Mouse (Mus musculus) embryonic facial prominence, embryonic 10.5 days (tissue): Measurements from ENCODE around the gene Trim32. TPM values are rescaled to one million over a fixed set of nuclear protein-coding genes. Genes with fewer than 3 reads are reported as not detected.

Experiments
- DNase-seq: peaks from one replicate; pipeline ENCODE4 v3.0.0-alpha.2; 2017; ENCODE audit warnings: low spot score
- H3K27ac ChIP-seq: fragments of 300-500 bp; sonication (generic); replicated peaks from 2 replicates; pipeline ENCODE4 v1.5.1; 2016; ENCODE audit warnings: mild to moderate bottlenecking
- H3K27me3 ChIP-seq: fragments of 300-500 bp; sonication (generic); replicated peaks from 2 replicates; pipeline ENCODE4 v1.6.1; 2016; ENCODE audit warnings: low read depth, mild to moderate bottlenecking; ENCODE audit not compliant: poor library complexity, severe bottlenecking
- H3K36me3 ChIP-seq: fragments of 300-500 bp; sonication (generic); replicated peaks from 2 replicates; pipeline ENCODE4 v1.6.1; 2016; ENCODE audit warnings: mild to moderate bottlenecking, moderate library complexity
- H3K4me1 ChIP-seq: fragments of 300-500 bp; sonication (generic); 2 replicates; pipeline ENCODE4 v1.6.1; 2016
- H3K4me3 ChIP-seq: fragments of 300-500 bp; sonication (generic); 2 replicates; pipeline ENCODE4 v1.5.1; 2016; ENCODE audit warnings: mild to moderate bottlenecking, moderate library complexity
- H3K9me3 ChIP-seq: fragments of 300-500 bp; sonication (generic); 2 replicates; pipeline ENCODE4 v1.6.1; 2016; ENCODE audit warnings: mild to moderate bottlenecking
- WGBS: fragments of 180-500 bp; shearing (Covaris S2); methylation state at CpG from one replicate; pipeline ENCODE4 v1.1.7; 2016; 5-methylcytosine and 5-hydroxymethylcytosine counted together
- polyA plus RNA-seq: library from polyadenylated mRNA; unstranded; fragments of >200 nt; fragmentation: Nextera tagmentation; extraction: Ambion mirVana; gene quantifications from 2 replicates; pipeline ENCODE4 v1.2.1, GENCODE M21; 2016

The Trim32 gene
- polyA plus RNA-seq, 1 experiment from 2014 or later: 71.3 TPM

DNA sequence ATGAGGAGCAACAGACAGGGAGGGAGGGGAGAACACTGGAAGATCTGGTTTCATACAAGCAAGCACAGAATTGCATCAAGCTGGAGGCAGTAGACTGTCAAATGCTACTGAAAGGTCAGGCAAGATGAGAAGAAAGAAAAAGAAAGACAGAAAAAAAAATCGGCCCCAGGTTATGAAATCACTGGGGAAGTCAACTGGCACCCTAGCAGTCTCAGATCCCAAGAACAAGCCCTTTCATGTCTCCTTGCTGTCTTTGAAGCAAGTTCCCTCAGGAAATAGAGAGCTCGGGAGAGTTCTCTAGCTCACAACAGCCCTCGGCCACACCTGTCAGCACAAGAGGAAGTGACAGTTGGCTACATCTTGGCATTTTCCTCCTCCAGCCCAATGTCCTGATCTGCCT is 33.4 kb downstream of the Trim32 start:
- Histone ChIP-seq H3K36me3 (no peaks in the 10 kb centered on the region), H3K27me3 (no peaks in the 10 kb centered on the region), H3K4me3 (no peak overlapping the region), H3K9me3 (no peaks in the 10 kb centered on the region), H3K4me1 (no peaks in the 10 kb centered on the region), H3K27ac (no peak overlapping the region)
- peak; percentile 16 for DNase-seq
- WGBS: 67% methylated on average over 3 of the region's 3 CpGs

DNA sequence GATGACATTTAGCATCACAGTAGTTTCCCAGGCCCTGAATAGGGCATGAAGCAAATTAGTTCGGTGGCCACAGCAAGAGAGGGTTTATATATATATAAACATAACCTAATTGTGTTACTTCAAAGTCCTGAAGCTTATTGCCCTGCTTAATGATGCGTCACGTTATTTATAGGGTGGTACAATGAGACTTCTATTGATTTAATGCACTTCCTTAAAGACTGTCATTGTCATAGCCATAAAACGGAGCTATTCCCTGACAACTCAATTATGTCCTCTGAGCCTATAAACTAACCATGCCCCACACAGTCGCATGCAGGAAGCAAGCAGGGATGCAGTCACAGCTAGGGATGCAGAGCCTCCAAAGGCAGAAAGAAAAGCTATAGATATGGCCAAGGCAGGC is 37.8 kb downstream of the Trim32 start:
- 74% methylated on average over 5 of the region's 5 CpGs for WGBS
- Histone ChIP-seq H3K27ac (no peak overlapping the region), H3K9me3 (no peaks in the 10 kb centered on the region), H3K27me3 (no peaks in the 10 kb centered on the region), H3K36me3 (no peaks in the 10 kb centered on the region), H3K4me1 (no peaks in the 10 kb centered on the region), H3K4me3 (no peak overlapping the region)
- DNase-seq: no peak

GRCm38 (mm10) chr4:65654723-65655122 is 49.9 kb downstream of the Trim32 start:
- Histone ChIP-seq H3K9me3 (no peaks in the 10 kb centered on the region), H3K27me3 (no peaks in the 10 kb centered on the region), H3K4me3 (no peak overlapping the region), H3K36me3 (no peaks in the 10 kb centered on the region), H3K27ac (no peak overlapping the region), H3K4me1 (no peaks in the 10 kb centered on the region)
- peak; percentile 88 for DNase-seq
- WGBS: 1% methylated on average over 2 of the region's 2 CpGs

DNA sequence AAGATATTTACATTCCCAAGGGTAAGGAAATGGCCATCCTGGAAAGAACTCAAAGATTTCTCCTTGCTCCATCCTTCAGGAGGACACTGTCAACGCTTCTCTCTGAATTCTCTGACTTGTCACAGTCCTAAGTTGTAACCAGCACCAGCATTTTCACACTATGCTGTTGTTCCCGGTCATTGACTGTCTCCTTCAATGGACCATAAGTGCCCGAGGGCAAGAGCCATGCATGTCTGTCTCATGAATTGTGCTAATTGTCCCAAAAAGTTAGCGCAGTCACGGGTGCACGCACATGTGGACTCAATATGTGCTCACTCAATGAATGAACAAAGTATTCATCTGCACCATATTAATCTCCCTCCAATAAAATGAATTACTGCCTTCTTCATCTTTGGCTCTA is 58.4 kb downstream of the Trim32 start:
- Histone ChIP-seq H3K36me3 (no peaks in the 10 kb centered on the region), H3K4me3 (no peak overlapping the region), H3K27ac (no peak overlapping the region), H3K27me3 (no peaks in the 10 kb centered on the region), H3K4me1 (peaks cover 12% of the 10 kb centered on the region; the same call in 1 of the 2 replicates), H3K9me3 (no peaks in the 10 kb centered on the region)
- 45% methylated on average over 6 of the region's 6 CpGs for WGBS
- DNase-seq: no peak
